Mouse (Mus musculus): ENCODE results near the gene Jun. TPM values are rescaled to one million over a fixed set of nuclear protein-coding genes. Genes with fewer than 3 reads are reported as not detected.

Gene Jun
- polyA plus RNA-seq, 1 experiment from 2014 or later: 62.9 TPM

DNA sequence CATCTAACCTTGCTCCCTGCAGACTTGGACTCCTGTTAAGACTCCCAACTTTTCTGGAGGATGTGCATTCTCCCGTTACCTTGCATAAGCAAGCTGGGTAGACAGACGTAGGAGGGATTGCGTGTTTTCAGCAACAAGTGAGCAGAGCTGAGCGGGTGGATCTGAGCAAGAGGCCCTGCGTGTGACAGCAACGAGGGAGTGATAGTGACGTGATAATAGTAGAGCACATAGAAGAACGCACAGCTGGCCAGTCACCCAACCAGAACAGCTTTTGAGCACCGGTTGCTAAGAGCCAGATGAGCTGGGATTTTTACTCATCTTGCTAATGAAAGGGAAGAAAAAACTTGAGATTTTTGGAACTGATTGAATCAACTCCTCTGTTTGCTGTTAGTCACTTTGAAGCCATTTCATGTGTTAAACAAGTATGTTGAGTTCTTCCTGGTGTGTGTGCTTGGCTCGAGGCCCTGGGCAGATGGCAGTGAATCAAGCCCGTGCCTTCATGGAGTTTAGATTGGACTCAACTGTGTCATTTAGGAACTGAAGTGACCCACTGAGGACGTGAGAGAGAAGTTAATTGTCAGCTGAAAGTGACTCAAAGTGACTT lies 28.6 kb downstream of the Jun start:
- ATAC-seq: peak; percentile 75
- no peak overlapping the region for H3K9ac ChIP-seq (ENCODE audit: low read depth, low read length)
- no peaks in the 10 kb centered on the region for H3K9me3 ChIP-seq (ENCODE audit: control insufficient read depth, low read length)
- H3K27ac ChIP-seq (ENCODE audit: low read depth, low read length): no peak overlapping the region
- 68% methylated on average over 12 of the region's 12 CpGs for WGBS
- H3K4me1 ChIP-seq (ENCODE audit: control insufficient read depth, insufficient read depth, low read depth, low read length): no peaks in the 10 kb centered on the region
- no peak overlapping the region for H3K4me2 ChIP-seq (ENCODE audit: low read length)
- no peaks in the 10 kb centered on the region for H3K36me3 ChIP-seq (ENCODE audit: control insufficient read depth, insufficient read depth, low read length)
- H3K27me3 ChIP-seq (replicated peaks; ENCODE audit: control insufficient read depth, insufficient read depth, low read length): no peaks in the 10 kb centered on the region
- H3K4me3 ChIP-seq (ENCODE audit: low read length): no peak overlapping the region

DNA sequence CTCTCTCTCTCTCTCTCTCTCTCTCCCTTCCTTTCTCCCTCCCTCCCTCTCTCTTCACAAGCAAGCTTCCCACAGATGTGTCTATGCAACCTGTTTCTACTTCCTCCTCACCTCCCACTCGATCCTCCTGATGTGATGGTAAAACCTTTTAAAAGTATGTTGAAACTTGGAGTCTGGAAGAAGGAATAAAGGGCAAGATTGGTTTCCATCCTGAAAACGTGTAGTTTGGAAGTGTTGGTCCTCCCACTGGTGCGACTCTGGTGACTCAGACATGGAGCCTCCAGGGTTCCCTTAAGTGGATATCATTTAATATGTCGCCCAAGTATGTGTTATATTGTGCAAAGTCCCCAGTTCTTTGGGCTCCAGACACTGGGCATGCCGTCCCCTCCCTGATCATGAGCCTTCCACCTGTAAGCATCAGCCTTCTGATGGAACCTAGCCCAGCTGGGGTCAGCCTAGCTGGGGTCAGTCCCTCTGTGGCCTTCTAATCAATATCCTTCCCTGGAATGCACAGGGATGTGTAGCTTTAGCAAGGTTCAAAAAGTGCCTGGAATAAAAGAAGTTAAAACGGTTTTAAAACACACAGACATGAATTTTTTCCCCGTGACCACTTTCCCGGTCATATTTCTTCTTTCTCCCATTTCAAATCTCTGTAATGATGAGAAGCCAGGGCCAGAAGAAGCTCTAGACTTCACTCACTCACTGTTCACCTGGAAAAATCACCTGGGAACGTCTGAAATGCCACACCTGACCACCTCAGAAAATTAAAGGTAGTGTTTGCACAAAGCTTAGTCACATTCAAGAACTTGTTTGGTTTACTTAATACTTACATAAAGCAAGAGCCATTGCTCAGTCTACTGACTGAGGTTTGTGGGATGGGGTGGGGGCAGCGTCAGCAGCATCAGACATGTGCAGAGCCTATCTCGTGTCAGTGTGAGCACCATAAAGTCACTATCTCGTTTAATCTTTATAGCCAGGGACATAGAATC lies 30.1 kb downstream of the Jun start:
- no peak overlapping the region for H3K4me2 ChIP-seq (ENCODE audit: low read length)
- H3K36me3 ChIP-seq (ENCODE audit: control insufficient read depth, insufficient read depth, low read length): no peaks in the 10 kb centered on the region
- no peak overlapping the region for H3K4me3 ChIP-seq (ENCODE audit: low read length)
- H3K27ac ChIP-seq (ENCODE audit: low read depth, low read length): no peak overlapping the region
- no peaks in the 10 kb centered on the region for H3K27me3 ChIP-seq (replicated peaks; ENCODE audit: control insufficient read depth, insufficient read depth, low read length)
- no peaks in the 10 kb centered on the region for H3K4me1 ChIP-seq (ENCODE audit: control insufficient read depth, insufficient read depth, low read depth, low read length)
- ATAC-seq: no peak
- 88% methylated on average over 12 of the region's 12 CpGs for WGBS
- no peak overlapping the region for H3K9ac ChIP-seq (ENCODE audit: low read depth, low read length)
- no peaks in the 10 kb centered on the region for H3K9me3 ChIP-seq (ENCODE audit: control insufficient read depth, low read length)

DNA sequence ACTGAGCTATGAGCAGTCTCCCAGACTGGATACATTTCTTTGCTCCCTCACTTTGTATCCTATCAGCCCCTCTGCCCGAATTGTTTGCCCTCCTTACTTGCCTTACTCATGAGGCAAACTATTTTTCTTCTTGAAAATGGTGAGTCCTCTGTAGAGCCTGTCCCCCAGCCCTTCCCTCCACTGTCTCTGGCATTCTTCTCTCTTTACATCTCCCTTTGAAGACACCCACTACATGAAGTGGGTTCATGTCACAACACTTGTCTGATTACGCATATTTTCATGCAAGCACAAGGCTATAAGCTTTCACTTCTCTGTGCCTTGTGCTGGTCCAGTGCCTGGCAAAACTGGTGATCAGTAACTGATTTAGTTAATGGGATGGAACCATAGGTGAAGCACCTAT lies 31.8 kb downstream of the Jun start:
- Histone ChIP-seq H3K4me1 (ENCODE audit: control insufficient read depth, insufficient read depth, low read depth, low read length) (no peaks in the 10 kb centered on the region), H3K4me3 (ENCODE audit: low read length) (no peak overlapping the region), H3K9me3 (ENCODE audit: control insufficient read depth, low read length) (no peaks in the 10 kb centered on the region), H3K9ac (ENCODE audit: low read depth, low read length) (no peak overlapping the region), H3K27me3 (replicated peaks; ENCODE audit: control insufficient read depth, insufficient read depth, low read length) (no peaks in the 10 kb centered on the region), H3K4me2 (ENCODE audit: low read length) (no peak overlapping the region), H3K27ac (ENCODE audit: low read depth, low read length) (no peak overlapping the region), H3K36me3 (ENCODE audit: control insufficient read depth, insufficient read depth, low read length) (no peaks in the 10 kb centered on the region)
- no peak for ATAC-seq
- WGBS: 93% methylated on average over 2 of the region's 2 CpGs

DNA sequence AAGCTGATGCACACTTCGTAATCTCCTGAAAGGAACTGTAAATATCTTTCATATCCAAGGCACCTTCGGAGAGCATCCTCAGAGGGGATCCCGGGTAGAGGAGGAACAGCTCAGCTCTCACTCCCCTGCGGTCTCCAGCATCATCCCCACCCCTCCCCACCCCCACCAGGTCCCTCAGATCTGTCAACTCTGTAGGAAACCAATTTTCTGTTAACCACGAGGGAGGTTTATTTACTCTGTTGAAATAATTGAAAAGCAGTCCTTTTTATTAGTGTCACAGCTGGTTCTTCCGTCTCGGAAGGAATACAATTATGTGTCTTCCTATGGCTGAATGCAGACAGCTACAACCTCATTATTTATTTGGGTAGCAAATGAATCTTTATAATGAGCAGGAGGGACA lies 33.8 kb downstream of the Jun start:
- 18% methylated on average over 7 of the region's 7 CpGs for WGBS
- ATAC-seq: peak; percentile 52; the same call in 1 of the 2 replicates
- Histone ChIP-seq H3K4me3 (ENCODE audit: low read length) (no peak overlapping the region), H3K4me1 (ENCODE audit: control insufficient read depth, insufficient read depth, low read depth, low read length) (no peaks in the 10 kb centered on the region), H3K36me3 (ENCODE audit: control insufficient read depth, insufficient read depth, low read length) (no peaks in the 10 kb centered on the region), H3K4me2 (ENCODE audit: low read length) (no peak overlapping the region), H3K9me3 (ENCODE audit: control insufficient read depth, low read length) (no peaks in the 10 kb centered on the region), H3K9ac (ENCODE audit: low read depth, low read length) (no peak overlapping the region), H3K27me3 (replicated peaks; ENCODE audit: control insufficient read depth, insufficient read depth, low read length) (no peaks in the 10 kb centered on the region), H3K27ac (ENCODE audit: low read depth, low read length) (no peak overlapping the region)

DNA sequence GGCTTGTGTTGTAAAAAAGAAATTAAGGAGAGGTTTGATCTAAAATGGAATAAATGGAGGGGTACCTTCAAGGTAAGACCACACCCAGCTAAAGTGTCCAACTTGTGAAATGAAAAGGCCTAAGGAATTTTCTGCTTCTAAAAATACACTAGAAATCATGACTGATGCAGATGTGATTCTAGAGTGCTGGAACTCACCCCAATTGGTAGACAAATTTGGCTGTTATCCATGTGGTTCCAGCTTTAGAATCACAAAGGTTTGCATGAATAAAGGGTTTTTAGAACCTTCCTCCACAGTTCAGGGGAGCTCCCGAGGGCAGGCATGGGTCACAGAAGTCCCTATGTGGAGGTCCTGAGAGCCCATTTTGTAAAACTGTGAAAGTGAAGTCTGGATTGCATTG lies 39.3 kb downstream of the Jun start:
- Histone ChIP-seq H3K4me2 (ENCODE audit: low read length) (no peak overlapping the region), H3K27ac (ENCODE audit: low read depth, low read length) (no peak overlapping the region), H3K9me3 (ENCODE audit: control insufficient read depth, low read length) (no peaks in the 10 kb centered on the region), H3K4me1 (ENCODE audit: control insufficient read depth, insufficient read depth, low read depth, low read length) (peaks cover 2% of the 10 kb centered on the region; the same call in 1 of the 2 replicates), H3K4me3 (ENCODE audit: low read length) (no peak overlapping the region), H3K27me3 (replicated peaks; ENCODE audit: control insufficient read depth, insufficient read depth, low read length) (no peaks in the 10 kb centered on the region), H3K9ac (ENCODE audit: low read depth, low read length) (no peak overlapping the region), H3K36me3 (ENCODE audit: control insufficient read depth, insufficient read depth, low read length) (no peaks in the 10 kb centered on the region)
- no peak for ATAC-seq
- WGBS: 79% methylated on average over 1 of the region's 1 CpGs

DNA sequence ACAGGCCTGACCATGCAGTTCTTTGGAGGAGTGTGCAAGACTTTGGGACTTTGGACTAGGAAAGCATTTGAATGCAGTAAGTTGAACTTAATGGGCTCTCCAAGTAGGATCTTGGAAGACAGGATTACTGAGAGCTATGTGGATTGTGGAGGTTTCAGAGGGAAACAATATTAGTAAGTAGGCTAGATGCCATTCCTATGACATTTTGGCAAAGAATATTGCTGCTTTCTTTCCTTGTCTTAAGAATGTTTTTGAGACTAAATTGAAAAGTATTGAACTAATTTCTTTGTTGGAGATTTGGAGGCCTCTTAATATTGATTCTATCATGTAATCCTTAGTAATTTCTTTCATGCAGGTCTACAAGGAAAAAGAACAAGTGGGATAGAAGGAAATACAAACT lies 39.8 kb downstream of the Jun start:
- Histone ChIP-seq H3K36me3 (ENCODE audit: control insufficient read depth, insufficient read depth, low read length) (no peaks in the 10 kb centered on the region), H3K27ac (ENCODE audit: low read depth, low read length) (no peak overlapping the region), H3K27me3 (replicated peaks; ENCODE audit: control insufficient read depth, insufficient read depth, low read length) (no peaks in the 10 kb centered on the region), H3K4me3 (ENCODE audit: low read length) (no peak overlapping the region), H3K9ac (ENCODE audit: low read depth, low read length) (no peak overlapping the region), H3K4me1 (ENCODE audit: control insufficient read depth, insufficient read depth, low read depth, low read length) (peaks cover 2% of the 10 kb centered on the region; the same call in 1 of the 2 replicates), H3K9me3 (ENCODE audit: control insufficient read depth, low read length) (no peaks in the 10 kb centered on the region), H3K4me2 (ENCODE audit: low read length) (no peak overlapping the region)
- ATAC-seq: no peak

DNA sequence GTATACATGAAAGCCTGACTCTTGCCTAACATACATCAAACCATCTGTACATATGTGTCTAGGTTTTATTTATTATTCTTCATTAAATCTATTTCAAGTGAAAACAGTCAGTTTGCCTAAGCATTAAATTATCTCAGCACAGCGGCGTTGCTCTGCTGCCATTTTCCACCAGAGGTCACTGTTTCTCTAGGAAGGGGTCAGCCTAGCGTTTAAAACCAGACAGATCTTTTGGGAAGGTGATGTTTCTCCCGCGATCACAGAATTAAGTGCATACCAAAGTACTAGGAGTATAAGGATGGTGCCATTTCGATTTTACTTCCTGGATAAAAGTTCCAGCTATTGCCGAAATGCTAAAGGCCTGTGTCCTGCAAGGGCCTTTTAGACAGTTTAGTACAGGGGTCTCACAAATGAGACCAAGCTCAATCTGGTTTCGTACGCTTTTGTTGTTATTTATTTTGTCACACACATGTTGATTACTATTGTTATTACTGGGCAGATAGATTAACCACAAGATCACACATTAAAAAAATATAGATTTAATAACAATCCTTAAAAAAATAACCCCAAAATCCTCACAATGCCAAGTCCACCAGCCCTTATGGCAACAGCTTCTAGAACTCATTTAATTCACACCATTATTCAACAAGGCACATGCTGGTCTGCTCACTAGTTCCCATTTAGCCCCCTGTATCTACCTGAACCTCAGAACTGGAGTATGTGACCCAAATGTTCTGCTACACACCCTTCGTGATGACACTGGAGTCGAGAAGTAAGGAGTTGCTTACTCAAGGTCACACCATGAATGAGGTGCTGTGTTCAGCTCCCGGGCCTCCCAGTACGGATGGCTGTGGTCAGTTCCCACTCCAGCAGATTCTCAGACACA lies 43.6 kb downstream of the Jun start:
- H3K27me3 ChIP-seq (replicated peaks; ENCODE audit: control insufficient read depth, insufficient read depth, low read length): no peaks in the 10 kb centered on the region
- 44% methylated on average over 13 of the region's 13 CpGs for WGBS
- H3K4me2 ChIP-seq (ENCODE audit: low read length): no peak overlapping the region

DNA sequence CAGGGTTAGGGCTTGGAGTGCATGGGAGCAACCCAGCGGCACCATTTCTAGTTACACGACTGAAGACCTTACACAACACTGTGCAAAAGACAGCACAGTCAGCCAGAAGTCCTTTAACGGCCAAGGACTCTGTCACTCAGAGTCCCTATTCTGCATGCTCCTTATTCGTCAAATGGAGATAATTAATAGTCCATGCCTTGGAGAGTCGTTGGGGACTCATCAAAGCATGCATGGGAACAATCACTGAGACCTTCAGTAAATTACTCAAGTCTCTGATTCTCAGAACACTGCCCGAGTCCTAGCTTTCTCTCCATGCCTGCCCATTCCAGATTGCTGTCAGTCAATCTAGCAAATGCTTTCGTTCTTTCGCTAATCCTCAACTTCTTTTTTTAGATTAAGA lies 44.3 kb downstream of the Jun start:
- Histone ChIP-seq H3K4me1 (ENCODE audit: control insufficient read depth, insufficient read depth, low read depth, low read length) (peaks cover 2% of the 10 kb centered on the region; the same call in 1 of the 2 replicates), H3K4me2 (ENCODE audit: low read length) (no peak overlapping the region), H3K4me3 (ENCODE audit: low read length) (no peak overlapping the region), H3K36me3 (ENCODE audit: control insufficient read depth, insufficient read depth, low read length) (no peaks in the 10 kb centered on the region), H3K27ac (ENCODE audit: low read depth, low read length) (no peak overlapping the region), H3K27me3 (replicated peaks; ENCODE audit: control insufficient read depth, insufficient read depth, low read length) (no peaks in the 10 kb centered on the region), H3K9ac (ENCODE audit: low read depth, low read length) (no peak overlapping the region), H3K9me3 (ENCODE audit: control insufficient read depth, low read length) (no peaks in the 10 kb centered on the region)
- ATAC-seq: peak; percentile 45
- 61% methylated on average over 8 of the region's 8 CpGs for WGBS

More for the DNA sequence above, 43.6 kb downstream of the Jun start:
- H3K4me3 ChIP-seq (ENCODE audit: low read length): no peak overlapping the region
- H3K36me3 ChIP-seq (ENCODE audit: control insufficient read depth, insufficient read depth, low read length): no peaks in the 10 kb centered on the region
- ATAC-seq: peak; percentile 90
- H3K4me1 ChIP-seq (ENCODE audit: control insufficient read depth, insufficient read depth, low read depth, low read length): peaks cover 2% of the 10 kb centered on the region; the same call in 1 of the 2 replicates
- H3K27ac ChIP-seq (ENCODE audit: low read depth, low read length): no peak overlapping the region
- H3K9me3 ChIP-seq (ENCODE audit: control insufficient read depth, low read length): no peaks in the 10 kb centered on the region
- H3K9ac ChIP-seq (ENCODE audit: low read depth, low read length): no peak overlapping the region
